Comparison of ENCODE assay signal across 11 mouse cellular contexts in the genomic region with DNA sequence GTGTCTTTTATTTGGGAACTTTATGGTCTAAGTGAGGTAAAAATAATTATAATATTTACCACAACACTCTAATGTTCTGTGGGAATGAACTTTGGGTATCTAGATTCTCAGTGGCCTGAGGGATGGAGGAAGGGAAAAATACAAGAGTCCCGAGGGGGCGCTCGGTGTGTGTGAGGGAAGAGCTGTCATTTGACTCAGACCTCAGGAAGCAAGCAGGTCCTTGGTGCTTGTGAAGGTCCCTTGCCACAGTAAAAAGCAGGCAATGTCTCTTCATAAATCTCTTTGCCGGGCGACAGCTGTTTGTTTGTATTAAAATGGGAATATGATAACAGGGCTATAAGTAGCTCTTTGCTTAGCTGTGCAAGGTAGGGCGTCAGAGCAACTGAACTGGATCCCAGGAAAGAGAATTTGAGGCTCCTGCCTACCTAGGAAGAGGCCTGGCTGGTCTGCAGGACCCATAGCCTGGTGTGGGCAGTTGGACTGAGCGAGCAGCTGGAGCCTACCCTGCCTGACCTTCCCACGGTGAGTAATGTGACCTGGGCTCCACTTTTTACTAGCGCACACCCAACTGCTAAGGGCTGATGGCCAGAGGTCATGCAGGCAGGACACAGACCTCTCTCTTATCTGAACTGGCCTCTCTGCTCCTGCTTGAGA. TPM values are rescaled to one million over a fixed set of nuclear protein-coding genes. Genes with fewer than 3 reads are reported as not detected.
A peak's percentile ranks its signal among the peaks of the same experiment; 100 is the strongest.
DNase-seq lines count a peak whose midpoint lies in the region; ATAC-seq and TF ChIP-seq lines count a peak whose summit lies in the region.
"Had no signal": no experiment of that assay in that cellular context is flagged by ENCODE, and none has a peak within 500 bp of the region (broad histone marks: within the 10 kb centered on the region; RNA-seq: fewer than 3 reads in every experiment).

No protein-coding gene starts in this region.

- no peaks in the 10 kb centered on the region for H3K27me3 ChIP-seq in kidney, embryonic 16.5 days (ENCODE audit: insufficient read depth, low read length)
- H3K27me3 ChIP-seq in heart, embryonic 14.5 days (ENCODE audit: control insufficient read depth, insufficient read depth, low read length): no peaks in the 10 kb centered on the region
- no peaks in the 10 kb centered on the region for H3K27me3 ChIP-seq in liver, adult 2 months (ENCODE audit: control insufficient read depth, insufficient read depth, low read length)
- no peaks in the 10 kb centered on the region for H3K27me3 ChIP-seq in stomach, postnatal 0 days (ENCODE audit: control insufficient read depth, insufficient read depth, low read length)

- no peak overlapping the region for H3K4me2 ChIP-seq in kidney, embryonic 16.5 days (replicated peaks; ENCODE audit: low read depth, low read length)
- no peak overlapping the region for H3K4me2 ChIP-seq in heart, embryonic 14.5 days (ENCODE audit: low read length)
- no peak overlapping the region for H3K4me2 ChIP-seq in stomach, postnatal 0 days (replicated peaks; ENCODE audit: low read depth)

- no peaks in the 10 kb centered on the region for H3K36me3 ChIP-seq in kidney, embryonic 16.5 days (ENCODE audit: insufficient read depth, low read length)
- no peaks in the 10 kb centered on the region for H3K36me3 ChIP-seq in heart, embryonic 14.5 days (ENCODE audit: control insufficient read depth, insufficient read depth, low read length)
- no peaks in the 10 kb centered on the region for H3K36me3 ChIP-seq in liver, adult 2 months (ENCODE audit: control insufficient read depth, insufficient read depth, low read length)
- H3K36me3 ChIP-seq in stomach, postnatal 0 days (ENCODE audit: control insufficient read depth, insufficient read depth, low read length): no peaks in the 10 kb centered on the region

- peaks cover 12% of the 10 kb centered on the region; the same call in 1 of the 2 replicates for H3K4me1 ChIP-seq in kidney, embryonic 16.5 days (ENCODE audit: insufficient read depth, low read length)
- peaks cover 4 to 12% of the 10 kb centered on the region in 2 experiments for H3K4me1 ChIP-seq in heart, embryonic 14.5 days (ENCODE audit: control insufficient read depth in 2 of 2, insufficient read depth in 2 of 2, low read length in 2 of 2)
- peaks cover 12% of the 10 kb centered on the region for H3K4me1 ChIP-seq in liver, adult 2 months (ENCODE audit: control insufficient read depth, insufficient read depth, low read length)
- no peaks in the 10 kb centered on the region for H3K4me1 ChIP-seq in stomach, postnatal 0 days (replicated peaks; ENCODE audit: control insufficient read depth, insufficient read depth)

- TF ChIP-seq POLR2A in liver, adult 2 months (IDR thresholded peaks at IDR 0.05; ENCODE audit: extremely low read depth, insufficient read depth, low read length): no peak

- no peak overlapping the region for H3K9ac ChIP-seq in kidney, embryonic 16.5 days (replicated peaks; ENCODE audit: low read length)
- peak overlapping the region; percentile 44; the same call in 1 of the 2 replicates for H3K9ac ChIP-seq in heart, embryonic 14.5 days (ENCODE audit: low read length)
- no peak overlapping the region for H3K9ac ChIP-seq in liver, adult 2 months (ENCODE audit: low read depth, low read length)
- no peak overlapping the region; the same call in 1 of the 2 replicates for H3K9ac ChIP-seq in stomach, postnatal 0 days (ENCODE audit: low read length)

- H3K27ac ChIP-seq in kidney, embryonic 16.5 days (ENCODE audit: low read length): no peak overlapping the region
- peak overlapping the region; percentile 29 to 58; a peak in 3 of 4 replicates for H3K27ac ChIP-seq in heart, embryonic 14.5 days (replicated peaks in 1 of 2; ENCODE audit: control insufficient read depth in 1 of 2, insufficient read depth in 1 of 2, low read depth in 2 of 2, low read length in 2 of 2)
- H3K27ac ChIP-seq in liver, adult 2 months (replicated peaks; ENCODE audit: insufficient read depth, low read depth, low read length): no peak overlapping the region
- no peak overlapping the region for H3K27ac ChIP-seq in stomach, postnatal 0 days (replicated peaks)
- H3K27ac ChIP-seq: macrophage had no signal

- ATAC-seq in kidney, embryonic 16.5 days (ENCODE audit: low FRiP score, low TSS enrichment): peak; percentile 23; the same call in 1 of the 2 replicates
- no peak for ATAC-seq in heart, embryonic 14.5 days (ENCODE audit: insufficient number of reproducible peaks, insufficient read depth, low FRiP score, low read depth)
- peak; percentile 60 for ATAC-seq in stomach, postnatal 0 days (ENCODE audit: low FRiP score, low TSS enrichment)

- H3K9me3 ChIP-seq in kidney, embryonic 16.5 days (ENCODE audit: low read length): no peaks in the 10 kb centered on the region
- no peaks in the 10 kb centered on the region for H3K9me3 ChIP-seq in heart, embryonic 14.5 days (ENCODE audit: control insufficient read depth, low read length)
- H3K9me3 ChIP-seq in stomach, postnatal 0 days (ENCODE audit: control insufficient read depth, low read length): no peaks in the 10 kb centered on the region

- TF ChIP-seq CTCF in liver, adult 2 months (IDR thresholded peaks at IDR 0.05; ENCODE audit: low read depth, low read length): no peak
- TF ChIP-seq CTCF in stomach, postnatal 0 days (IDR thresholded peaks at IDR 0.05; ENCODE audit: low read depth): no peak

- no peak overlapping the region for H3K4me3 ChIP-seq in kidney, embryonic 16.5 days (ENCODE audit: low read length)
- H3K4me3 ChIP-seq in heart, embryonic 14.5 days (ENCODE audit: control insufficient read depth in 1 of 2, insufficient read depth in 1 of 2, low read depth in 1 of 2, low read length in 2 of 2): no peak overlapping the region
- H3K4me3 ChIP-seq in liver, adult 2 months (ENCODE audit: insufficient read depth, low read depth, low read length): no peak overlapping the region
- no peak overlapping the region for H3K4me3 ChIP-seq in stomach, postnatal 0 days (ENCODE audit: low read depth, low read length)
- H3K4me3 ChIP-seq: erythroblast, embryonic 14.5 days had no signal

- WGBS in kidney, embryonic 16.5 days: 41% methylated on average over 9 of the region's 9 CpGs
- WGBS in heart, embryonic 14.5 days: 30% methylated on average over 9 of the region's 9 CpGs
- 37% methylated on average over 9 of the region's 9 CpGs for WGBS in liver, adult 2 months
- 37% methylated on average over 9 of the region's 9 CpGs for WGBS in stomach, postnatal 0 days

- no peaks in the 10 kb centered on the region for H3K79me2 ChIP-seq in liver, adult 2 months (ENCODE audit: control insufficient read depth, insufficient read depth, low read length)

- no peak for DNase-seq in kidney, postnatal 4 days
- peak; percentile 92 for DNase-seq in liver, adult 2 months (ENCODE audit: extremely low read depth, low read depth, low spot score)
- DNase-seq in stomach, postnatal 0 days (ENCODE audit: low spot score): peak; percentile 39
- no peak for DNase-seq in lung, postnatal 4 days
- no peak for DNase-seq in spleen, postnatal 4 days (ENCODE audit: low spot score in 2 of 2)
- no peak for DNase-seq in embryo, embryonic 11 days
- DNase-seq: cerebellum, adult 11 months had no signal

- no peak for TF ChIP-seq EP300 in stomach, postnatal 0 days (optimal IDR thresholded peaks at IDR 0.05)

RNA-seq across cellular contexts. Expression of a gene that starts 4.0 kb away (rescaled TPM):
- polyA plus RNA-seq in kidney, embryonic 16.5 days (2015; fragmentation: Nextera tagmentation; extraction: Ambion mirVana): 155 and 159 TPM in 2 replicates
- 156 and 160 TPM in 2 replicates for polyA plus RNA-seq in heart, embryonic 14.5 days (2014; fragmentation: Nextera tagmentation; extraction: Ambion mirVana)
- 58.5 and 73.5 TPM in 2 replicates for total RNA-seq in liver, adult 2 months (2014; rRNA removed)
- polyA plus RNA-seq in liver, adult 2 months (2012; rRNA removed): 20.8 and 24.7 TPM in 2 replicates
- 89.7 and 93.1 TPM in 2 replicates for polyA plus RNA-seq in stomach, postnatal 0 days (2015; fragmentation: Nextera tagmentation; extraction: Ambion mirVana)

RNA-seq across cellular contexts. Expression of a gene that starts 8.3 kb away (rescaled TPM):
- 31.3 and 40.0 TPM in 2 replicates for polyA plus RNA-seq in kidney, embryonic 16.5 days (2015; fragmentation: Nextera tagmentation; extraction: Ambion mirVana)
- 55.9 and 56.4 TPM in 2 replicates for polyA plus RNA-seq in heart, embryonic 14.5 days (2014; fragmentation: Nextera tagmentation; extraction: Ambion mirVana)
- 13.5 and 14.3 TPM in 2 replicates for total RNA-seq in liver, adult 2 months (2014; rRNA removed)
- polyA plus RNA-seq in liver, adult 2 months (2012; rRNA removed): 8.4 and 10.0 TPM in 2 replicates
- polyA plus RNA-seq in stomach, postnatal 0 days (2015; fragmentation: Nextera tagmentation; extraction: Ambion mirVana): 15.6 and 17.1 TPM in 2 replicates

RNA-seq across cellular contexts. Expression of a gene that starts 48.7 kb away (rescaled TPM):
- polyA plus RNA-seq in kidney, embryonic 16.5 days (2015; fragmentation: Nextera tagmentation; extraction: Ambion mirVana): 58.5 and 68.6 TPM in 2 replicates
- 64.2 and 67.3 TPM in 2 replicates for polyA plus RNA-seq in heart, embryonic 14.5 days (2014; fragmentation: Nextera tagmentation; extraction: Ambion mirVana)
- 17.3 and 23.7 TPM in 2 replicates for total RNA-seq in liver, adult 2 months (2014; rRNA removed)
- 4.3 and 4.4 TPM in 2 replicates for polyA plus RNA-seq in liver, adult 2 months (2012; rRNA removed)
- polyA plus RNA-seq in stomach, postnatal 0 days (2015; fragmentation: Nextera tagmentation; extraction: Ambion mirVana): 40.4 and 56.4 TPM in 2 replicates

Comparison
In these comparisons a context has a peak if more than half of its experiments do, and no peak if none do; other contexts are left out.
1. H3K27ac ChIP-seq: peak in heart, embryonic 14.5 days (2 of 2); none in kidney, embryonic 16.5 days (single experiment), liver, adult 2 months (single experiment) and stomach, postnatal 0 days (single experiment).
2. DNase-seq: peak in liver, adult 2 months (single experiment) and stomach, postnatal 0 days (single experiment); none in kidney, postnatal 4 days (0 of 2), lung, postnatal 4 days (0 of 2), spleen, postnatal 4 days (0 of 2) and embryo, embryonic 11 days (single experiment).